Mouse (Mus musculus) ovary, postnatal 10 days (tissue): Measurements from ENCODE around the gene Rec114.

Experiments
- DNase-seq: peaks from one replicate; pipeline ENCODE4 v3.0.0; 2022; ENCODE audit warnings: low spot score

Gene Rec114

DNA sequence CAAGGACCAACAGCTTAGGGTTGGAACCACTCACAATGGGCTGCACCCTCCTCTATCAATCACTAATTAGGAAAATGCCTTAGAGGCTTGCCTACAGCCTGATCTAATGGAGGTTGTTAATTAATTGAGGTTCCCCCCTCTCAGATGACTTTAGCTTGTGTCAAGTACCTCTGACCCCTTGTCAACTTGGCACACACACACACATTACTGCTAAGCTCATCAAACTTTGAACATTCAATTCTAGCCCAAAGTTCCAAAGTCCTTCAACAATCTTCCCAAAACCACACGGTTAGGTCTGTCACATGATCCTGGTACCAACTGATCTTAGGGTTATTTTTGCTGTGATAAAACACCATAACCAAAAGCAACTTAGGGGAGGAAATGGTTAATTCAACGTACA lies 26.9 kb downstream of the Rec114 start:
- no peak for DNase-seq

DNA sequence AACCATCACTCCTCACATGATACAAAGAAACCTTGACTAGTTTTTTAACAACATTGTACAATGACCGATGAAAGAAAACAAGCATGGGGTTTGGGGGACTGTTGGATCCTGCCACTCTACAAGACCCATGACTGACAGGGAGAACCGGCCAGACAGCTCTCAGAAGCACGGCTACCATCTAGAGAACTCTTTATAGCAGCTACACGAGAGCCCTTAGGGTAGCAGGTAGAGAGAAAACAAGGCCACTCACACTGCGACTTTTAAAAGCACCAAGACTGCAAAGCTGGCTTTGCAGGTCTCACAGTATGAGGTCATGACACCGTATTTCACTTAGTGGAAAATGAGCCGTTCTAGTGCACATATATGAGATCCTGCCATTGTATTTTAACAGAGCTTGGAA lies 33.1 kb downstream of the Rec114 start:
- DNase-seq = no peak

DNA sequence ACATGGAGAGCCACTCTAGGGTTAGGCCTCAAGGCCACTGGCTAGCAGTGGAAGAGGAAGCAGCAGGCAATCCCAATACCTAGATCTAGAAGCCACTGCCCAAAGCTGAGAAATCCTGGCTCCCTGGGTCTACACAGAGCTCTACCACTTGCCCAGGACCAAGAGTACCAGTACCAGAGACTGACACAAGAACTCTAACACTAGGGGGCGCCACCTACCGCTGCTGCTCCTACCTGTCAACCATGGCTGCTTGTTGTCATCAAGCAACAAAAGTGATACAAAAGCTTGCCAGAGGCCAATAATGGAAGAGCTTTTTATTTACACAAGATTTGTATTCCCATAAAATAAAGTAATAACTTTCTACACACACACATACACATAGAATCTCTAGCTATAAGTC lies 33.8 kb downstream of the Rec114 start:
- DNase-seq = peak; percentile 7

DNA sequence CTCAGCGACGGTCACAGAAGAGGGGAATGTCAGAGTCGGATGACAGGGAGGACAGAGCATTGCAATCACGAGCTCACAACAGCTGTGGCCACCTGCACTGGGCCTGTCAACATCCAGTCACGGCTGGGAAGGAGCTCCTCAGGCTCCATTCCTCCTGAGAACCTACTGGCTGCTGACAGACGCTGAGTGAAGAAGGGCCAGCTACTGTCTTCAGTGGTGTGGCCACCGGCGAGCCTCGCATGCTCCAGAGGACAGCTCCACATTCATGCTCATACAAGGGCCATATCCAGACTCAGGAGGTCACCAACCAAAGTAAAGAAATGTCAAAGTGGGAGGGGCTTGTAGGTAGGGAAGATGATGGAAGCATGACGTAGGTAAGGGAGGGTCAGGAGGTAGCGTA lies 36.0 kb downstream of the Rec114 start:
- DNase-seq = no peak

DNA sequence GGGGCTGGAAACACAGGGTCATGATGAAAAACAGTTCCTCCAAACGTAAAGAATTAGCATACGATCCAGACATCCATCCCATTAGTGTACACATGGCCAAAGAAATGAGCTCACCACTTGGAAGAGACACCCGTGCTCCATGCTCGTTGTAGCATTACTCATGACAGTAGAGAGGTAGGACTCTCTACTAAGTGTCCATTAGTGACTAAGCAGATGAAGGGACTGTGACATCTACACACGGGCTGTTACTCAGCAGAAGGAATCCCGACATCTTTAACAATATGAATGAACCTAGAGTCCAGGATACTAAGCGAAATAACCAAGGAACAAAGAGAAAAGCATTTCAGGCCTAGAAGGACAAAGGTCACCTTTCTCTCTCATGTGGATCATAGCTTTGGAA lies 37.7 kb downstream of the Rec114 start:
- DNase-seq = no peak

DNA sequence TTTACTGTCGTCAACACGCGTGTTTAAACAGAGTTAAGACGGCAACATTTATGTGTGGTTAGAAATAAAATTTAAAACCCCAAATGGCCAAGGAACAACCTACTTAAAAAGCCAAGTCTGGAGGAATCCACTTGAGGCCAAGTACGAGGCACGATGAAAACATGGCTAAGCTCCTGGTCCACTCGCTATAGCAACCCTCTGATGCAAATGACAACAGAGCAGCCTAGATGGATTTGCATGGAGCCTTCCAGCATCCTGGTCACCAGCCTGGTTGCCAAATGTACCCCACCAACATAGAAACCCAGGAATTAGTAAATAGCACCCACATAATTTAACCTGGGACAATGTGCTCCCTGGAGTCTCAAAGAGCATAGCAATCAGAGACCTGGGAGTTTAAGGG lies 40.0 kb downstream of the Rec114 start:
- DNase-seq = no peak

DNA sequence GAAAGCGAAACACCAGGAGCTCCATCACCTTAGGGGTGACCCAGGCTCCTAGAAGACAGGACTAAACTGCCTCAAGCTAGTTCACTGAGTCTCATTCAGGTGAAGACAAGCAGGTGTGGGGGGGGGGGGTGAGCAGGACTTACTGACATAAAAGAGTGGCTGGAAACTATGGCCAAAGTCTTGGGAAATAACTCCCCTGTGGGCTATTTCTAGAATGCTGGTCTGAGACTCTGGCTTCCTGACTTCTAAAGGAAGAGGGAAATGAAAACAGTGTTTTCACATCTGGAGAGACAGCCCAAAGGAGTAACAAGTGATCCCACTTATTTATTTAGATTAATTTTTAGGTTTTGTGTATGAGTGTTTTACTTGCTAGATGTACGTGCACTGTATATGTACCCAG lies 42.0 kb downstream of the Rec114 start:
- DNase-seq = no peak

DNA sequence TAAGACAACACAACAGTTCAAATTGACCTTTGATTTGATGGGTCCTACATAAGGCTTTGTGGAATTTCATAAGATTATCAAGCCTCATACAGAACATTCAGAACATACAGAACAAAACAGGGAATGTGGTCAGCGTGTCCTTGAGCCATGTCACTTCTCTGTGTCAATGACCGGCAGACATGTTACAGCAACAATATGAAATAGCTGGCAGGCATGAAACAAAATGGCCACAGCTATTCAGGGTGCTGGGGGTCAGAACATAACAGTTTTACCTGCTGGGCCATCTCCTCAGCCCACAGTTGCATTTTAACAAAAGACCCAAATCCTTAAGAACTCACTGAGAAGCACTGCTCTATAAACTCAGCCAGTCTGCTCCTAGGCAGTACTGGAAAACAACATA lies 45.3 kb downstream of the Rec114 start:
- no peak for DNase-seq

DNA sequence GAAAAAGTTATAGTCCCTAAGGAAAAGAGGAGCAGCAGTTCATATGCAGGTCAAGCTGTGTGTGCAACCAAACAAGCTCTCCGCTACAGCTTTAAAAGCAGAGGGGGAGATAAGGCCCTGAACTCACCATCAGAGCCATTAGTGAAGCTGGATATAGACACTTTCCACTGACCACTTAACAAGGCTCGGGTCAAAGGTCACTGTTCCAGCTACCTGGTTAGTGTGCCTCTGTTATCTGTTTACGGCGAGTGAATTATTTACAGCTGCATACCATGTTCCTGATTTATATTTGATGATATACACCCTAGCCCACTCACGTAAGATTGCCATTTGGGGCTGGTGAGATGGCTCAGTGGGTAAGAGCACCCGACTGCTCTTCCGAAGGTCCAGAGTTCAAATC lies 52.3 kb downstream of the Rec114 start:
- no peak for DNase-seq

DNA sequence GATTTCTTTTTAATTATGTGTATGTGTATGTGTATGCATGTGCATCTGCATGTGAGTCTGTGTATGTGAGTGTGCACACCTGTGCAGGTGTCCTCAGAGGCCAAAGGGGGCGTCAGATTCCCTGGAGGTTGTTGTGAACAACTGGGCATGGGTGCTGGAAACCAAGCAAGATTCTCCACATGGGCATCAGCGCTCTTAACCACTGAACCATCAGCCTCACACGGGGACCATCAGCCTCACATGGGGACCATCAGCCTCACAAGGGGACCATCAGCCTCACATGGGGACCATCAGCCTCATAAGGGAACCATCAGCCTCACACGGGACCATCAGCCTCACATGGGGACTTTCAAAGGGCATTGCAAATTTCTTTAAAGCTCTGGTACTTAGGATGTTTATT lies 53.1 kb downstream of the Rec114 start:
- DNase-seq = no peak

DNA sequence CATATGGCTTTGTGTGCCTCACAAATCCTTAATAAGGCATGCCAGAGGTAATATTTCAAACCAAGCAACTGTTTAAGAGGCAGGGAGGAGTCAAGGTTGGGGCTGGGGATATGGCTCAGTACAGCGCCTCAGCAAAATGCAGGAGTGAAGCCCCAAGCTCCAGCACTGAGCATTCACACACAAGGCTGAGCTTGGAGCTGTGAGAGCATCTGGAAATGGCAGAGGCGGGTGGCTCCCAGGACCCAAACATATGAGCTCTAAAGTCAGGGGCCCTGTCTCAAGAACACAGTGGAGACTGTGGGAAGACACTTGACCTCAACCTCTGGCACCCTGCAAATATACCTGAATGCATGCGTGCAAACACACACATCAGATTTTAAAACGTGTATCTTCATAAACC lies 55.7 kb downstream of the Rec114 start:
- no peak for DNase-seq

DNA sequence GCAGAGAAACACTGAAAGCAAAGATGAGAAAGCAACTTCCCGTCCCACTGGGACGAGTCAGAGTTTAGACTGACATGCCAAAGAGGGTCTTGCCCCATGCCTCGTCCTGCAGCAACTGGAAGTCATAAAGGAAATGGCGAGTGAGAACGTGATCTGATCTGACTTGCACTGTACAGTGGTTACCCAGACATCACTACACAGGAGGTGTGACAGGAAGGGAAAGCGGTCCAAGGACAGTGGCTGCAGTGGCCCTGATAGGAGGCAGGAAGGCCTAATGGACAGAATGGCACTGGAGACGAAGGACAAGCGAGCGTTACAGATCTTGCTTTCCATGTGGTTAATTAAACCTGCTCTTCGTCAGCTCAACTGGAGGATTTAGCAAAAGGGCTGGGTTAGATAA lies 58.5 kb downstream of the Rec114 start:
- no peak for DNase-seq

DNA sequence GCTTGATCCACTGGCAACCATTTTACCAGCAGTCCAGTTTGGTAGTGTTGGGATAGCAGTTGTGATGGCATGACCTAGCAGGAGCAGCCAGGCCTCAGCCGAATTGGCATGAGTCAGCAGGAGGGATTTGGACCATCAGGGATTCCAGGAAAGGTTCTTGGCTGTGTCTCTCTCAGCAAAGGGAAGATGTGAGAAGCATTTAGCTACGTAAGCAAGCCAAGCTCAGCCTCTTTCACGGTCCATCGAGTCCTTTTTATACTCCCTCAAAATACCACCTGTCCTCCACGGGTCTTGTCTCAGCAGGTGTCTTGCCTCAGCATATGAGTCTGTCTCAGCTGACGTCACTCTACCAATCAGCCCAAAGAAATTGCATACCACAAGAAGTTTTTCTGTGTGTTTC lies 60.4 kb downstream of the Rec114 start:
- no peak for DNase-seq

DNA sequence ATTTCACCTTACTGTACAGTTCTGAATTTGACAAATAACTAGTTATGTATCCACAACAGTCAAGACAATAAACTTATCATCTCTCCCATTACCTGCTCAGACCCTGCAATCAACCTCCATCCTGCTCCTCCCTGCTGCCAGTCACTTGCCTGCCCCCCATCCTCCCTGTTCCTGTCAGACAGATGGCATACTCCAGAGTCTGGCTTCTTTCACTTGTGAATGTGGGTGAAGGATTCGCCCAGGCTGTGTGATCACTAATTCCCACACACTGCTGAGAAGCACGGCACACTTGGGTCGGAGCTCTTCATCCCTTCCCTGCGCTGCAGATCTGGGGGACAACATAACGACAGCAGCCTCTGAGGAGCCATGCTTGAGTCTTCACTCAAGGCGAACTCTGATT lies 61.7 kb downstream of the Rec114 start:
- no peak for DNase-seq

DNA sequence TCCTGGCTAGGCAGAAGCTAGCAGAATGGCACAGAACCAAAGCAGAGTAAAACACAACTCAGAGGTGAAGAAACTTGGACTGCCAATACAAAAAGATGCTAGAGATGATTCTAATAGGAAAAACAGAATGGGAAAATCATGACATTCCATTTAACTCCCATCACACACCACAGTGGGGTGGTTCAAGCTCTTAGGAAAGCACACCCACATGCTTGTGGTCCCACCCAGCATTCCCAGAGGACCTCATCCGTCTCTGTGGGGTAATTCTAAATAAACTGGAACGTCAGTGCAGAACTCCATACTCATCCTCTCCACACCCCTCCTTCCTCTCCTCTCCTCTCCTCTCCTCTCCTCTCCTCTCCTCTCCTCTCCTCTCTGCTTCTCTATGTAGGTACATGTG lies 62.4 kb downstream of the Rec114 start:
- no peak for DNase-seq

DNA sequence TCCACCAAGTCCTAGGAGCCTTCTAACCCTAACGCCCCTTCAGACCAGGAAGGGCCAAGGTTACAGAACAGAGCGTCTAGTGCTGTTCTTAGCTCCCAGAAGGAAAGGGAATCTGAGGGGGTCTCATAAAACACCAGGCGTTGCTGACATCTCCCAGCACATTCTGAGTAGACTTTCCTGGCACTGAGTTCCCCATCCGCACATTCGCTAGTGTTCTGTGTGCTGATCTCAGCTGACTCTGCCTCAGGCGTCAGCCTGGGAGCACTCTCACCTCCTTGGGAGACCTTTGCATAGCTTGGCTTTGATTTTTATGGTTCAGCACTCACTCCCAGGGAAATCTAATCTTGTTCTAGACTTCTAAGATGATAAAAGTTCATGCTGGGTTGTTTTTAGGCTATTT lies 68.4 kb downstream of the Rec114 start:
- DNase-seq = no peak

DNA sequence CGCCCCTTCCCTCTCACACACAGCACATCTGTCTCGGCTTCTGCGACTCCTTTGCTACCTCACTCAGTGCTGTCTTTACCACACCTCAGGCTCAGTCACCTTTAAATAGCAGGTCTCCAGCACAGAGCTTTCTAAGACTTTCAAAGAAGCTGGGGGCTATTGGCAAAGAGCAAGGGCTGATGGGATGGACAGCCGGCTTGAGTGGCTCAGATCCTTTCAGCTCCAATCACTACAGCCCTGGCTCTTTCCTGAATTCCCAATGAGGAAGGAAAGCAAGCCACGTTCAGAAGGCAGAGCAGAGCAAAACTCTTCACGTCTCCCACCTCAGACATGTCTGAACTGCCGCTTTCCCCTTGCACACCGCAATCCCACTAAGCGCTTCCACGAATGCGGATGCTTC lies 69.0 kb downstream of the Rec114 start:
- DNase-seq = no peak

DNA sequence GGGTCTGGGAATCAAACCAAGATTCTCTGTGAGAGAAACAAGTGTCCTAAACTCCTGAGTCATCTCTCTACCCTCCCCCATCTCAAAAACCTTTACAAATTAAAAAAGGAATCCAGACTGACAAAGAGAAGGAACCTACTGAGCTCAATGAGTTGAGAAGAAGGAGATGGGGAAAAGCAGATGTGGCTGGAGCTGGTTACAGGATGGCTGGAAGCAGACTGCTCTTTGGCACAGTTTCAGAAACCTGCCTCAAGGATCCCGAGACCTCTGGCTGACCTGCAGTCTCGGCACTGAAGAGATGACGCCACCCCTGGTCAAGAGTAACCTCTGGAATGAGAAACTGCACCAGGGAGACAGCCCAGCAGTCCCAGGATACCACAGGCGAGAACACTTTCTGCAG lies 71.3 kb downstream of the Rec114 start:
- DNase-seq = no peak

DNA sequence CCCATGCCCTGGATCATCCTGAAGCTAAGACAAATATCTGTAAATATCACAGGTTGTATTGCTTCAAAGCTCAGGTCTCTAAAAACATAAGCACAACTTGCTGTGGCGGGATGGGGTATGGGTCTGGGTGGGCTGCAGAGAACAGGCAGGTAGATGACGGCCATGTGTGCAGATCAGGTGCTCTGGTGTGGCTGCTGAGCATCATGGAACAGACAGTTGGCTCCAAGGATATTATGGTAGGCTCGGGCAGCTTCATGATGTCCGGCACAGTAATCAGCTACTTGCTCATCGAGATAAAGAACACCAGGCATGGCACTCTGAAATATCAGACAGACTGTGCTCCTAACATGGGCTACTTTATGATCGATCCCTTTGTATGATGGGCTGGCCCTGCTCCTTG lies 73.9 kb downstream of the Rec114 start:
- DNase-seq = no peak

DNA sequence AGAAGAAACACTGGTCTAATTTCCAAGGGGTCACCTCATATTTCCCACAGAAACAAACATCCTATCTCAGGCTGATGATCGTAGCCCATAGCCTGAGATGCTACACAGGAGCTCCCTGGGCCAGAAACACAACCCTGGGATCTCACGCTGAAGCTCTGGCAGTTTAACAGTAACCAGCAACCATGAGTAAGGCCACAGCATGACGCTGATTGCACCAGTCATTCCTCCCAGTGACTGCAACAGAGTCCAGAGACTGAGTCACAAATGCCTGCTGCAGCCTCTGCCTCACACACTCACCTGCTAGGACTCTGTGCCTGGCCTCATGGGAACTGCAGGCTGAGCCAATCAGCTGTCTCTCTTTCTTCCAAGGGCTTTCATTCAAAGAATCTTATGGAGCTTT lies 74.7 kb downstream of the Rec114 start:
- no peak for DNase-seq

DNA sequence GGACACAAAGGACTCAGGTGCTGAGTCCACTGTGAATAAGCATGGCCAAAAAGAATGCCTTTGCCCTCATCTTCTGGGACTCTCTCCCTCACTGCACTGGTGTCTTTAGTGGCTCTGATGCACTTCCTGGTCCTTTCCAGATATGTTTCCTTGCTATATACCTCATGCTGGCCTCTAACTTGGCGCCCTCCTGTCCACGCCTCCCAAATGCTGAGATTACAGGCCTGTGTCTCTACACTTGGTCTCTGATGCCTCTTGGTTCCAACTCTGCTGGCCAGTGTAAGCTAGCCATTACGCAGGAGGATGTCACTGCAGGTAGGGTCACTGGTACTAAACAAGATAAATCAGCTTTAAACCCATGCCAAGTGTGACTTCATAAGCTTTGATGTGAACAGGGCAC lies 75.6 kb downstream of the Rec114 start:
- no peak for DNase-seq

DNA sequence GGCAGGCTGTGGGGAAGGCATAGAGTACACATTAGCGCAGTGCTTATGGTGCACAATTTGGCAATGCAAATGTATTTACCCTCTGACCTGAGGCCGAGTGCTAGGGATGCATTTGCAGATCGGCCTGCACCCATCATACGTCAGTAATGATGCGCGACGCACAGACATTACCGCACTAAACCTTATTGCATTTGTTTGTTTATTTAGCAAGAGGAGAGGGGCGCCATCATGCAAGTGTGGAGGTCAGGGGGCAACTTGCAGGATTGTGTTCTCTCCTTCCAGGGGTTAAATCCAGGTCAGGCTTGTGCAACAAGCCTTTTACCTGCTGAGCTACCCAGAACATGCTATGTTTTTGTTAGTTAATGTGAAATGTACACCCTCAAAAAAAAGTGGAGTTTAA lies 76.5 kb downstream of the Rec114 start:
- no peak for DNase-seq

DNA sequence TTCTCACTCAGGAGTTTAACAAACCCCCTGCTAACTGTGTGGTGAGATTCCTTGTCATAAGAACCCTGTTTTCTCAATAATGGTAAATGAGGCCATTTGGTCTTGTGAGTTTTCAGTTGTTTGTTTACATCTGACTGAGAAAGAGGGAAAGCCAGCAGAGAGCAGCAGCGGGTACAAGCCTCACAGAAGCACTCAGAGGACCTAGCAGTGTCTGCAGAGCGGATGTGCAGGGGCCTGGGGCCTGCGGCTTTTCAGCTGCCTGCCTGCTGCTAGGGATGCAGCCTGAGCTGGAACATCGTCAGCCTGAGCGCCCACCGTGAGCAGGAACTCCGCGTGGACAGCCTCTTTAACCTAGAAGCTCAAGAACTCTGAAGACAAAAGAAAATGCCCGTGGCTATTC lies 77.6 kb downstream of the Rec114 start:
- DNase-seq = no peak

DNA sequence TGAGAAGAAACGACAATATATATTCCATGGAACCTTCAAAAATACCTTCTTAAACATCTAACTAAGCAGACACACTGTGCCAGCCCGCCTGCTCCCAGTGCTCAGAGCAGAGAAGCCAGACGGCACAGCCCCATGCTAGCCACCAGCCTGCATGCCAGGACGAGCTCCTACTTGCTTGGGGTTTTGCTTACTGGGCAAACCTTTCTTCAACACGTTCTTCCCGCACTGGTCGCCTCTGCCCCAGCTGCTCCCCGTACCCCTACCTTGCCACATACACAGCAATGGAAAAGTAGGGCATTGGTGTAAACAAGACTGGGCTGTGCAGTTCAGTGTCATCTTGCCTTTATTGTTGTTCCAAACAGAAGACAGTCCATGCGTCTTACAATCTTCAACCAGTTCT lies 78.3 kb downstream of the Rec114 start:
- DNase-seq = no peak

DNA sequence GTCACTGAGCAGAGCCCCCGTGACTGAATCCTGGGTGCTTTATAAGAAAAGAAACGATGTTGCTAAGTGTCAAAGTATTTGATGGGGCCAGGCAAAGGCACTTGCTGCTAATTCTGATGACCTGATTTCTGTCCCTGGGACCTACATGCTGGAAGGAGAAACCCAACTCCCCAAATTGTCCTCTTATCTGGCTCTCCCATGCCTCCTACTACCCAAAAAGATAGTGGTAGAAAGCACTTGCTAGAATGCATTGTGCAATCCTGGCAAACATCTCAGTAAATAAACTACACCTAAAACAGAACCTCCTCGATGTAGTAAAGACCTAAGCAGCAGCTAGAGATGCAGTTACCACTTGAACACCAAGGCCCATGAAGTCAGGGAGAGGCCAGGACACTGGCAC lies 81.0 kb downstream of the Rec114 start:
- no peak for DNase-seq

DNA sequence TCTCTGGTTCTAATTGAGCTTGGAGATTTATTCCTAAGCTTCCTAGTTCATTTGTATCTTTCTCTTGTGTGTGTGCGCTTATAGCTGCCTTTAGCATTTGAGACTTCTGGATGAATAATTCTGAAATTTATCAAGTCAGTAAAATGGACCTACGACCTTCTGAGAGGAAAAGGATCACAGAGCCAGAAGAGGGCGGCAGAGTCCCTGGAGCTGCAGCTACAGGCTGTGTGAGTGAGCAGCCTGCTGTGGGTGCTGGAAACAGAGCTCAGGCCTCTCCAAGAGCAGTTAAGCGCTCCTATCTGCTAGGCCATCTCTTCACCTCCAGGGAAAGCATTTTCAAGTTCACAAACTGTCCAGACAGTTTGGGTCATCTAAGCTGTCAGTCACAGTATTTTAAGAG lies 81.8 kb downstream of the Rec114 start:
- no peak for DNase-seq
